Mouse (Mus musculus): Measurements from ENCODE around the gene Ccdc120.

DNA sequence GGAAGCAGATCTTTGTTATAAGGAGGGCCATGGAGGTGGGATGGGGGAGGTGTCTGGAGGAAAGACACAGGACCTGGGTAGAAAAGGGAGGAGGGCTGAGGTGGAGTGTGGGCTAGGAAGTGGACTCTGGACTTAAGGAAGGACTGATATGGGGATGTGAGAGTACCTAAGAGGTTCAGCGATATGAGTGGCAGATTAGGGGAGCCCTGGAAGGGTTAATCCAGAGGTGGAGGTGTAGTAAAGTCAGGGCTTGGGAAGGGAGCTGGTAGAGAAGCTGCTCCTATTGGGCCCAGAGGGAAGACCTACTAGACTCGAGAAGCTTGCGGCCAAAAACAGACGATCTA is 21.8 kb downstream of the Ccdc120 start:
- TF ChIP-seq CTCF (IDR thresholded peaks at IDR 0.05; ENCODE audit: borderline replicate concordance, insufficient read depth, low read length) (no peak), POLR2A (IDR thresholded peaks at IDR 0.05; ENCODE audit: low read depth, low read length) (no peak)

Data from embryonic fibroblast, embryonic 13.5 days (primary cell).